Mouse (Mus musculus): ENCODE measurements around the gene Dab2. TPM values are rescaled to one million over a fixed set of nuclear protein-coding genes. Genes with fewer than 3 reads are reported as not detected.

Gene Dab2
- total RNA-seq, 4 experiments from 2014 or later: 10.8 to 14.5 (median 12.7) TPM

DNA sequence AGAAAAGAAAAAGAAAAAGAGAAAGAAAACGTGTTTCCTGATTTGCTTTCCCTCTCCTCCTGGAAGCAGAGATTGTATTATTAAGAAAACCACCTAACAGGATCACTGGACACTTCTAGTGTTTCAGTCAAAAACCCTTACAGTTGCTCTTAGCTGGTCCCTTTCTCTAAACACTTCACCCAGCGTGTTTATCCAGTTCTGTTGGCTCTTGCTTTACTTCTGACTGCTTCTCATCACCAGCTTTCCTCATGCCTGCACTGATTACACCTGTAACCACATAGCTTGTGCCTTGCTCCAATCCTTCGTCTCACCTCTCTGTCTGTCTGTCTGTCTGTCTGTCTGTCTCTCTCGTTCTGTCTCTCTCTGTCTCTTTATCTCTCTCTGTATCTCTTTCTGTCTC lies 25.9 kb downstream of the Dab2 start:
- no peak for DNase-seq (ENCODE audit: low spot score in 2 of 2)

DNA sequence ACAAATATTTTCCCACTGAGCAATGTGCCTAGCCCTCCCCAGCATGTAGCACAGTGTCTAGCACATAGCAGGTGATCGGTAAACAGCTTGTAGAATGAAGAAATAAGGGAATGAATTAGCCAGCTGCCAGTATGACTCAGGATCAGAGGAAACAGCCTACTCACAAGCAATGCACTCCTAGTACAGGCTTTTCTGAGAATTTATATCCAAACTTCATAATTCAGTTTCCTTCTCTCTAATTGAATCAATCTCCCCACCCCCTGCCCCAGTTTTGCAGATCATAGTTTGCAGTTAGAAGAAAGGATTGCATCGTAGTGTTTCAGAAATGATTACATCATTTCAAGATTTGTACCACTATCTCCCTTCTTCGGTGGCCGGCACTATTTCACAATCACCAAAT lies 26.4 kb downstream of the Dab2 start:
- DNase-seq (ENCODE audit: low spot score in 2 of 2): peak in 1 of 2 experiments; percentile 5

DNA sequence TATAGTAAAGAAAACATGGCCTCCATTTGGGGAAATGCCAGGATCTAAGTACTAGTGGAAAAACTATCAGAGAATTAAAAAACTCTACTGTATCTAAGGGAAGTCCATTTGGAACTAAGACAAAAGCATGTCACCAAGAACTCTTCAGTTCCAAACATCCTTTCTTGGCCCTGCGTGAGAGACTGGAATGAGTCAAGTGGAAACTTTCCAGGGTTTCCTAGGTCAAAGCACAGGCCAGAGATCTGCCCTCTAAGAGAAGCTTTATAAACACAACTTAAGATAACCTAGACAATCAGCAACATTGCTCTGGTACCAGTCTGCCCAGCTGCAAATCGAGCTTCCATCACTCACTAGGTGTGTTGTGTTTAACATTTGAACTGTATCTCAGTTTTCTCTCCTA lies 31.8 kb downstream of the Dab2 start:
- DNase-seq (ENCODE audit: low spot score in 2 of 2): no peak

DNA sequence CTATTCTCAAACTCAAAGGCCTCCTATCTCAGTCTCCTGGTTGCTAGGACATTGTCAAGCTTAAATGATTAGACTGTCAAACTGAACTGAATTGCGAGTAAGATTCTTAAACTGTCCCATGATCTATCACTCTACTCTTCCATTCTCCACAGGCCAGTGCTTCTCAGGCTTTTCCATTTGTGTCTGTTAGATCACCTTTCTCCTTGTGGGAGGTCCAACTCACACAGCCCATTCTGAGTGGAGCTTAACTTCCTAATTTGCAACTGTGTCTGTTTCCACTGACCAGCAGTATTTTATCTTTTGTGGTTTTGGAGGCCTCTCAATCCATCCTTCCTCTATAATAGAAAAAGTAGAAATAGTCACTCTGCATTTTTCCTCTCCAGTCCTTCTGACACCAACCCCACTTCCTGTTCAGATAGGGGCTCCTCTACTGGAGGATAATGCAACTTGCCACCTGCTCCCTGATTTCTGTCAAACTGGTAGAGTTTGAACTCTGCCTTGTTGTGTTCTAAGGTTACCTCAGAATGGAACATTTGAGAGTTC lies 35.1 kb downstream of the Dab2 start:
- DNase-seq (ENCODE audit: low spot score in 2 of 2): no peak

DNA sequence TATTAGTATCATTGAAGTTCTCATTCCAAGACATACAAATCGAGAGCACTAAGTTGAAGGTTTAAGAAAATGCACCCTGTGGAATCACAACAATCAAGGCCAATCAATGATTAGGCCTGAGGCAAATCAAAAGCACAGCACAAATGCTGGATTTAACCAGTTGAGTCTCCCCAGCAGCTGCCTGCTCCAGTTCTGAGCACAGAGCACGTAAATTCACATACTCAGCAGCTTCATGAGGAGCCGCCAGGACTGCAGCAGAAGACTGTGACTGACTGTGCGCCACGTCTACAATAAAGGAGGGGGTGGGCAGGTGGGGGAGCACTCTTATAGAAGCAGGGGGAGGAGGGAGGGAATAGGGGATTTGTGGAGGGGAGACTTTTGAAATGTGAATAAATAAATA lies 40.2 kb downstream of the Dab2 start:
- no peak for DNase-seq (ENCODE audit: low spot score in 2 of 2)

DNA sequence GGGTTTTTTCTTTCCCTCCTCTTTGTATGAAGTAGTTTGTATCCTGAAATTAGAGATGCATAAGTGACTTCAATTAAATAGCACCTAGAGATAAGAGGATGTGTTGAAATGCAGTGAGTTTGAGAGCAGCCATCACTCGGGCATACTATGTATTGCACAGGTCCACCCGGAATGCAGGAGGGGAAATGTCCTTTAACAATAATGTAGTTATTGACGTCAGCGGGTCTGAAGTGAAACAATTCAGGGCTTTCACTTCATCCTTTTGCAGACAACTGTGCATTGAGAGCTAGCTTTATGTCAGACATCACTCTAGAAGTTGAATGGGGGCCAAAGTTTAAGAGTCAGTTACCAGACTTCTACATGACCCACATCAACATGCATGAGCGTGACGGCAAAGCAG lies 40.8 kb downstream of the Dab2 start:
- no peak for DNase-seq (ENCODE audit: low spot score in 2 of 2)

DNA sequence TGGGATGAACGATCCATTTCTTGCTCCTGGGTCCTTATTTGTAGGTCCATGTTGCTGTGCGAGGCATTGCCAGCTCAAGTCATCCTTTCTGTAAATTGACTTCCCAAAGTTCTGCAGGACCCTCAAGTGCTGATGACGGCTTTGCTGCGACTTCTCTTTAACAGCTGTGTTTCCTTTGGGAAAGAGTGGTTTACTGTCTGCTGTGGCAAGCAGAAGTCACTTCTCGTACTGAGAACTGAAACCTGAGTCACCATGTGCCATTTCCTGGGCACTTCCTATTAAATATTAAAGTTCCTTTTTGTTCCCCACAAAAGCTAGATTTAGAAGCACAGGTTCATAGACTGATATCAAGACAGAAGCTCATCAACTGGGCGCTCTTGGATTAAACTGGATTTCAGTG lies 41.8 kb downstream of the Dab2 start:
- no peak for DNase-seq (ENCODE audit: low spot score in 2 of 2)

DNA sequence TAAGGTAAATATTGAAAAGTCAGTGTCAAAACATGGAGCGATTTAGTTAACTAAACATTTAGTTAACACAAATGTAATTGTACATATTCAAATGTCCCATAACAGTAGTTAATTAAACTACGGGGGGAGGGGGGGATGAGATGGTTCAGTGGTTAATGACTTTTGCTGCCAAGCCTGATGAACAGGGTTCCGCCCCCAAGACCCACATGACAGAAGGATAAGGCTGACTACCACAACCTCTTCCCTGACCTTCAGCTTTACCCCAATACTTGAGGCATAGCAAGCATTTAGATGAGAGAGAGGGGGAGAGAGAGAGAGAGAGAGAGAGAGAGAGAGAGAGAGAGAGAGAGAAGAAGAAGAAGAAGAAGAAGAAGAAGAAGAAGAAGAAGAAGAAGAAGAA lies 54.3 kb downstream of the Dab2 start:
- no peak for DNase-seq (ENCODE audit: low spot score in 2 of 2)

DNA sequence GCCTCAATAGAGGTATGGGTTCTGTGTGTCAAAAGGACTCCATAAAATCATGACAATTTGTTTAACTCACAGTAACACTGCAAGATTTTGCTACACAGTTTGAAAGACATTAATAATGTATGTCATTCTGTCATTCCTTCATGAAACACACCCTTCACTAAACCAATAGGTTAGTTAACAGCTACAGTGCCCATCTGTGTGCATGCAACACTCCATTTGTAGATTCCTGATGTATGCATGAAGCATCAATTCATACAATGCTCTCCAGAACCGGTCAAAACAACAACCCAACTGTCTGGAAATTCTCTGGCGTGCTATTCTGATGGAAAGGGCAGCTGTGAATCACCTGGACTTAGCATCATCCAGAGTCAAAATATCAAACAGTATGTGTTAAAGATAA lies 60.3 kb downstream of the Dab2 start:
- DNase-seq (ENCODE audit: low spot score in 2 of 2): no peak

DNA sequence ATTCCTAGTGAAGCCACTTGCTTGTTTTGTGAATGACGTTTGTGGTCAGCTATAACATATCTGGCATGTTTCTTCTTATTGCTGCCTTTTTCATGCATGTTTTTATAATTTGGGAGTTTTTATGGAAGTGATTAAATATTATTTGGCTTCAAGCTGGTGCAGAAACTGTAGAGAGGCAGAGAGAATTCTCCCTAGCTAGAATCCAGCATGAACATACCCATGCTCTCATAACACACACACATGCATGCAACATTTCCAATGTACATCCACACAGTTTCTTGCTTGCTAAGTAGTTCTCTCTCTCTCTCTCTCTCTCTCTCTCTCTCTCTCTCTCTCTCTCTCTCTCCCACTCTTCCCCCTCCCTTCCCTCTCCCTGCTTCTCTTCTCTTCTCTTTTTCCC lies 70.4 kb downstream of the Dab2 start:
- DNase-seq (ENCODE audit: low spot score in 2 of 2): no peak

DNA sequence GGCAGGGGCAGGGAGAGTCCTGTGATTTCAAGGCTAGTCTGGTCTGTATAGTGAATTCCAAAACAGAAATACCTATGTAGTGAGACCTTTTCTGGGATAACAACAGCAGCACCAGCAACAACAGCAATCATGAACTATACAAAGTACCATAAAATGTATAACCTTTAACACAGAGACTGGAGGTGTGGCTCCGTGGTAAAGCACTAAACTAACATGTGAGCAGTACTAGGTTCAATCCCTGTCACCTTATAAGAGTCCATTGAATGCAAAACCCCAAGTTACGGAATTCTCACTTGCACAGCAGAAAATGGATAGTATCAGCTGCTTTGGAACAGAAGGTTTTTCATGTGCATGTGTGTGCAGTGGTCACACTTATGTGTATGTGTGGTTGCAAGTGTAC lies 71.9 kb downstream of the Dab2 start:
- no peak for DNase-seq (ENCODE audit: low spot score in 2 of 2)

DNA sequence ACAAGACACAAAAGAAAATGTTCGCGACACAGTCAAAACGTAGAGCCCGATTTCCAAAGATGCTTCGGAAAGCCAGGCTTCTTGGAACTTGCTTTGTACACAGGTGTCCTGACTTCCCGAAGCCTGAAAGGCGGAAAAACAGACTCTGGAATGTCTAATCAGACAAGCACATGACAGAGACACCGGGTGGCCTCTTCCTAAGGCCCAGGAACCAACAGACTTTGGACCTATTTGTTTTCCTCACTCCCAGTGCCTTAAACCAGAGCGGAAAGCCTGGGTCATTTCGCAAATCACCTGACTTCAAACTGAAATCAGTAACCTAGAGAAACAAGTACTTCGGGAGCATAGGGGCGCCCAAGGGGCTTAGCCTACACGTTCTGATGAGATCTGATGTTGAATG lies 75.4 kb downstream of the Dab2 start:
- no peak for DNase-seq (ENCODE audit: low spot score in 2 of 2)

DNA sequence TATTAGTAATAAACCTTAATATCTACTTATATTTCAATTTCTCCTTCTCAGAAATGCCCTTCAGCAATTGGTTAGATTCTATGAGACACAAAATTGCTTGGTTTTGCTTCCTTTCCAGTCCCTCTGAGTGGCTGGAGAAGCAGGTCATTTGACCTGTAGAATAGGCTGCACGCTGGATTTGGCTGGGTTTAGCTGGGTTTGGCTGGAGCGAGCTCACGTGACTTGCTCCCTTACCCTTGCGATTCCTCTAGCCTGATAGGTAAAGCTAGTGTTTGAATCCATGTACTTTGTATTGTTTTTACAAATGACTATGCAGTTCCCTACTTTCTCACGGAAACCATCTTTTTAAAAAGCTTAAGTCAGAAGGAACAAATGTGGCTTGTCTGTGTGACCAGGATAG lies 76.4 kb downstream of the Dab2 start:
- no peak for DNase-seq (ENCODE audit: low spot score in 2 of 2)

DNA sequence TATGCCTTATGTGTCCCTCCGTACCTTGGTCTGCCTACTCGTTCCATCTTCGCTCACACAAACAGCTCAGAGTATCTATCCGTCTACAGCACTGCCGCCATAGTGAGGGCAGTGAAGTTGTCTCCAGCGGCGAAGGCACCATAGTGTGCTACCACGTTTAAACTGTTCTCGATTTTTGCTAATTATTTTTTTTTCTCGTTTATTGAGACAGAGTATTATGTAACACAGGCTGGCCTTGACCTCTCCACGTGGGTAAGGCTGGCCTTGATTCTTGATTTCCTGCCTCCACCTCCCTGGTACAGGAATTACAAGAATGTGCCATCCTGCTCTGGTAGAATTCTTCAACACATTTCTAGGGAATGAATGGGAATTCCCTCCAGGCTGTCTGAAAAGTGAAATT lies 77.2 kb downstream of the Dab2 start:
- DNase-seq (ENCODE audit: low spot score in 2 of 2): no peak

DNA sequence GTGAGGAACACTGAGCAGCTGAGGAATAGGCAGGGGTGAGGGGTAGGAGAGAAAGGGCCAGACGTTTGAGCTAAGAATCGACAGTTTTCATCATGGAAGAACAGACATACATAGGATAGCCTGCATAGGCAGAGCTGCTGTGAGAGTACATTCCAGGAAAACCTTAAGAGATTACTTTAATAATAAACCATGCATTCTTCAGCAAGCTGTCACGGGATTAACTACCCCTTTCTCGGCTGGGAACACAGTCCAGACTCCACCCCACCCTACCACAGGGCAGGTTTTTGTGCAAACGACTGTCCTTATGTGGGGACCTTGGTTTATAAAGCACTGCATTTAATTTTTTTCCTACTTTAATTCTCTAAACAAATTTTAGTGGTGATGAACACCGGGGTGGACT lies 84.4 kb downstream of the Dab2 start:
- DNase-seq (ENCODE audit: low spot score in 2 of 2): no peak

DNA sequence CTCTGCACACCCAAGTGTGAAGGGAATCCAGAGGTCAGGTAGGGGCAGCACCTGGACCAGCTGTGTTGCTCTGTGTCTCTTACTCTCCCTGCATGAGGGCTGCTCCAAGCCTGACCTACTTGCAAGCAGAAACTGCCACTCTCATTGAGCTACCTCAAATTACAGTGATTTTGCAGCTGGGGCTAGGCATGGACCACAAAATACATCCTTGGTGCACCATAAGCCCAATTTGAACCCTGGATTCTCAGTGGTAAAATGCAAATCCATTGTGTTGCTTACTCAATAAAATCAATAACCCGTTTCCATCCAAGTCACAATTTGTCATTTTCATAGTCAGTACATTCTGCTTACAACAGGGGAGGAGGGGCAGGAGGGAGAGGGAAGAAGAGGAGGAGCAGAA lies 85.7 kb downstream of the Dab2 start:
- no peak for DNase-seq (ENCODE audit: low spot score in 2 of 2)

DNA sequence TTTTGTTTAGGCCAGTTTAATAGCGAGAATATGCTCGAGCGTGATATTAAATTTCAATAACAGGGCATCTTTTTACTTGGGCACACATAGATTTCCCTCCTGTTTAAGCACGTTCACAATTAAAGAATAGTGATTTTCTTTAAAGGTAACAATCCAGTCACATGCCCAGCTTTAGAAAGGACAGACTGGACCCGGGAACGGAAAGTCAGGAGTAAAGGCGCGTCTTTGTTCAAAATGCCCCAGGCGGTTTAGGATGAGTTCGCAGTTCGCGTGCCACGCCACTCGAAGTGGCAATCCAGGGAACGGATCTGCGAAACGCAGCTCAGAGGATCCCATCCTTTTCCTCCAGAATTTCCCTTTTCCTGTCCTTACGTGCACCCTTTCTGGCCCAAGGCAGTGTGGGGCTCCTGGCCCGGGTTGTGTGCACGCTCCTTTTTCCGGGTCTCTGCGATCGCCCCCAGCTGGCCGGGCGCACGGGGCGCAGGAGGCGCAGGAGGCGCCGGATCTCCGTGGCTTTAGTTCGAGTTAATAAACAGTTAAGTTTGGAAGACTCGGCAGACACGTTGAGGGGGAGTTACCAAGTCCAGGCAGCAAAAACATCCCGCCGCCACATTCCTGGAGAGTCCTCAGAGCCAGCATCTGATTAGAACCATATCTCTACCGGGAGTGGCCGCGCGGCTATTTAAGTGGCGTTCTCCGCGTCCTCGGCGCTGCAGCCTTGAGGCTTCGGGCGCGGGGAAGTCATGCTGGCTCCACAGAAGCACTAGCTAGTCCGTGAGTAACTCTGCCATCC lies 86.8 kb downstream of the Dab2 start:
- DNase-seq (ENCODE audit: low spot score in 2 of 2): peak; percentile 25 to 53

DNA sequence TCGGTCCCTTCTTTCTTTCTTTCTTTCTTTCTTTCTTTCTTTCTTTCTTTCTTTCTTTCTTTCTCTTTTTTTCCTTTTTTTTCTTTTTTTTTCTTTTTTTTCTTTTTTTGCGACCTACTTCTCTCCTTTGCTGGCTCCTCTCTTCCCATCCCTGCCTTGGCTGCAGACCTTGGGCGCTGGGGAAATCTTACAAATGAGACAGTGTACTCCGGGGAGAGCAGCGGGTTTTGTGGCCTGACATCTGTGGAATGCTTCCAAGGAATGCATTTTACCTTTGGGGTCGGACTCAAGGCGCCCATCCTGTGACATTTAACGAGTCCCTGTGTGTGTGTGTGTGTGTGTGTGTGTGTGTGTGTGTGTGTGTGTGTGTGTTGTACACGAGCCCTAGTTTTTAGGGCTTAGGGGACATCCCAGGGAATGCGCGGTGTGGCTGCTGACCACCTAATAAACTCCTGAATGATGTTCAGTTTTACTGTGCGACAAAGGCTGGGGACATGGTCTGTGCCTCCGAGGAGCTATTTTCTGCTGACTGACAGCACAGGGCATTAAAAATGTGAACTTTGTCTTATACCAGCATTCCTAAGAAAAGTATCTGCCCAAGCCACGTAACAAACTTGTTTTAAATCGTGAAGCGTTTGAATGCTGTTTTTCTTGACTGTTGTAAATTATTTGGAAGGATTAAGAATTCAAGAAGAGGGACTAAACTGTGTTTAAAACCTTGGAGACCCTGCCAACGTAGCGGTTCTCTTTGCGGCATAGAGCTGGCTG lies 87.6 kb downstream of the Dab2 start:
- DNase-seq (ENCODE audit: low spot score in 2 of 2): no peak

DNA sequence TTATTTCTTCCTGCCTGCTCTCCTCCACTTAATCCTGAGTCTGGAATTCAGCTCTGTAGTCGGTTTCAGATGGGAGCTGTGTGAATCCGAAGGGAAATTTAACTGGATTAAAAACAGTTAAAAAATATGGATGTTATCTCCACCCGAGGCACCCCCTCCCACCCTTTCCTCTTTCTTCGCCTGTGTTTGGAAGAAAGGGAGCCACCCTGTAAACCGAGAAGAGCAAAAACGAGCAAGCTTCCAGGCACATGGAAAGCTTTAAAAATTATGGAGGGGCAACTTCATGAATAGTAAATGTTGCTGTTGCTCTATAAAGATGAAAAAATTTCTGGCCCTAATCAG lies 88.1 kb downstream of the Dab2 start:
- DNase-seq (ENCODE audit: low spot score in 2 of 2): no peak

DNA sequence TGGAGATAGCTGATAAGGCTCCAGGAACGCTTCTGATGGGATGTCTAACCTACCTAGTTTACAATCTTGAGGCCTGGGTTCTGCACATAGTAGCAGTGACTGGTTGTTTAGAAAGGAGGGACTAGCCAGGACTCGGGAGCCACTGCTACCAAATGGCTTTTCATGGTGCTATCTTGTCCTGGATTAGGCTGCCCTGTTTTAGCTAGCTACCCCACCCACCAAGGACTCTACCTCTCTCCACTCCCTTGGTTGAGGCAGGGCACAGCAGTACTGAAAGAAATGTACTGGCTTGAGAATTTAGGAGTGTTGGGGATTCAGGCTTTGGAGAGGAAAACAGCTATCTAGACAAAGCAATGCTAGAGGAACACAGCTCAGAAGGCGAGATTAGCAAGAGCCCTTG lies 88.6 kb downstream of the Dab2 start:
- no peak for DNase-seq (ENCODE audit: low spot score in 2 of 2)

DNA sequence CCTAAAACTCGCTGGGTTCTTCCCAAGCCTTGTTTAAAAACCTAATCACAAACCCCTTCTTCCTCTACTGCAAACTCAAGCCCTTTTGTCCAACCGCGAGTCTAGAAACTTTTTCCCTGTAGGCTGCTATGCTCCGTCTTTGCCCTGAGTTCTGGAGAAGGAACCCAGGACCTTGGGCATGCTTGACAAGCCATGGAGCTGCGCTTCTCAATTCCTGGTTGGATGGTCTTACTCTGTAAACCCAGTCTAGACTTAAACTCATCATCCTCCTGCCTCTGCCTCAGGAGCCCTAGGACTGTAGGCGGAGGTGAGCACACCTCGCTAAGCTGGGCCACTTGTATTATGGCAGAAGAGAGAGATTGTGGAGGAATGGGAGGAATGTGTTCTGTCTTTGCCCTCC lies 89.0 kb downstream of the Dab2 start:
- no peak for DNase-seq (ENCODE audit: low spot score in 2 of 2)

DNA sequence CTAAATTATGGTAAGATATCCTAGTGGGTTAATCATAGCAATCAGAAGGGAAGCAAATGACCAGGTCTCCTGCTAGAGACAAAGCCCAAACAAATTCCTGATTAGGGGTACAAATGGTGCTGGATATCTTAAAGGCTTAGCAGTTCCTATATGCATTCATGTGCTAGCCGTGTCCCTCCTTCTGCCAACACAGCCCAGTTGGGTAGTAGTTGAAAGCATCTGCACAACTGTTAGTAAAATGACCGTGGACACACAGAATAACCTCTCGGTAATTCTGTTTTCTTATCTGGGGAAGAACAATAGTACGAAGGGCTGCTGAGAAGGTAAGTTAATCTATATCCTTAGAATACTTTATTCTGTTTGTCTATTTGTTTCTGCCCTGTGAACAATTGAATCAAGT lies 90.5 kb downstream of the Dab2 start:
- DNase-seq (ENCODE audit: low spot score in 2 of 2): no peak

DNA sequence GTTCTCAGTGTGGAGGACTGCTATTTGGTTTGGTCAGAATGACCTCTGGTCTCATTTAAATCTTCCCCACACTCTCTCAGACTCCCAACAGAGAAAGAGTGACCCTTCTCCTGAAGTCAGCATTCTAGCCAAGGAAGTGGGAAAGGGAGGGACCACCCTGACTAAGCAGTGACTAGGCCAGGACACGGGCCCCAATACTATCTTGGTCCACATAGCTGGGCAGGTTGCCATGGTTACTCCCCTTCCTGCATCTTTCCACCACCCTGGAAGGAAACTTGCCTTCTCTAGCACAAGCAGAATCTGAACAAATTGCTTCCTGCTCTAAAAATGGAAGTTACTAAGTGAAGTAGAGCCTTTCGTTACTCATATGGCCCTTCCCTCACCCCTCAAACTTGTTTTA lies 91.1 kb downstream of the Dab2 start:
- no peak for DNase-seq (ENCODE audit: low spot score in 2 of 2)
